Mouse (Mus musculus) stomach, postnatal 0 days (tissue): ENCODE results near the gene Tmem132d.

ENCODE experiments used
- CTCF ChIP-seq: IDR thresholded peaks from 2 replicates; pipeline ENCODE4 v1.5.1; 2016; ENCODE audit warnings: antibody characterized with exemption, low read depth, mild to moderate bottlenecking, moderate library complexity
- EP300 ChIP-seq: optimal IDR thresholded peaks from 2 replicates; pipeline ENCODE3; 2016; ENCODE audit warnings: antibody characterized with exemption

GRCm38 (mm10) chr5:128444876-128445275 lies 12.0 kb upstream of the Tmem132d start:
- TF ChIP-seq EP300 = no peak
- no peak for TF ChIP-seq CTCF
